Mouse (Mus musculus) spleen, adult 18-20 months (tissue): Measurements from ENCODE around the gene Zfand3.
A peak's percentile ranks its signal among the peaks of the same experiment; 100 is the strongest.

ENCODE experiments used
- DNase-seq, 2 experiments: peaks; one replicate each; pipeline ENCODE4 v3.0.0; 2022; ENCODE audit warnings: mixed read lengths in 2 of 2

The Zfand3 gene

GRCm38 (mm10) chr17:29998566-29999295, 5.8 kb upstream of the Zfand3 start:
- no peak for DNase-seq

DNA sequence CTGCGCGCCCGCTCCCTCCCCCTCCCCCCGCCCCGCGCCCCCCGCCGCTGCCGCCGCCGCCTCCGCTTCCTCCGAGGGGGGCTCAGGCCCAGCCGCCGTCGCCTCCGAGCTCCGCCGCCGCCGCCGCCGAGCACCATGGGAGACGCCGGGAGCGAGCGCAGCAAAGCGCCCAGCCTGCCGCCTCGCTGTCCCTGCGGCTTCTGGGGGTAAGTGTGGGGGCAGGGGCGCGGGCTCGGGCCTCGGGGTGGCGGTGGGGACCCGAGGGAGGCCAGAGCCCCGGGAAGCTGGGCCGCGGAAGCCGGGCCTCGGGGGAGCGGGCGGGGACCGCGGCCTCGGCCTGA, 540 bp downstream of the Zfand3 start:
- no peak for DNase-seq

GRCm38 (mm10) chr17:30005451-30005941, 963 bp downstream of the Zfand3 start:
- peak; percentile 34 to 49 for DNase-seq

GRCm38 (mm10) chr17:30006877-30007276, 2.3 kb downstream of the Zfand3 start:
- DNase-seq = no peak

DNA sequence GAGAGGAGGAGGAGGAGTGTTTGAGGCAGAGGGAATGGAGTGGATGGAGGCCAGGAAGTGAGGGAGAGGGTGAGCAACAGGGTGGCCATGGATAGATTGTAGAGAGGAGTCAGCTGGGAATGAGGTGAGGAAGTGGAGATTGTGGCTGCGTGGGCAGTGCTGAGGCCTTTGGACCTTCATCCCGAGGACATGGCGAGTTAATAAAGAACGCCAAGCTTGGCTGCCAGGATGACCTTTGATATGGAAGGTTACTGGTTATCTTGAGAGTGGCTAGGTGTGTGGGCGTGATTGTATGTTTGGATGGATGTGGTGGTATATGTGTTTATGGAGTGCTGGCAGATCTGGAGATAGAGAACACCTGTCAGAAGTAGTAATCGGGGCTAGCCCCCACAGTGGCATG, 3.4 kb downstream of the Zfand3 start:
- DNase-seq = no peak

- DNase-seq = no peak
Measured at GRCm38 (mm10) chr17:30008392-30008791, 3.9 kb downstream of the Zfand3 start.

GRCm38 (mm10) chr17:30014660-30015059, 10.1 kb downstream of the Zfand3 start:
- no peak for DNase-seq

DNA sequence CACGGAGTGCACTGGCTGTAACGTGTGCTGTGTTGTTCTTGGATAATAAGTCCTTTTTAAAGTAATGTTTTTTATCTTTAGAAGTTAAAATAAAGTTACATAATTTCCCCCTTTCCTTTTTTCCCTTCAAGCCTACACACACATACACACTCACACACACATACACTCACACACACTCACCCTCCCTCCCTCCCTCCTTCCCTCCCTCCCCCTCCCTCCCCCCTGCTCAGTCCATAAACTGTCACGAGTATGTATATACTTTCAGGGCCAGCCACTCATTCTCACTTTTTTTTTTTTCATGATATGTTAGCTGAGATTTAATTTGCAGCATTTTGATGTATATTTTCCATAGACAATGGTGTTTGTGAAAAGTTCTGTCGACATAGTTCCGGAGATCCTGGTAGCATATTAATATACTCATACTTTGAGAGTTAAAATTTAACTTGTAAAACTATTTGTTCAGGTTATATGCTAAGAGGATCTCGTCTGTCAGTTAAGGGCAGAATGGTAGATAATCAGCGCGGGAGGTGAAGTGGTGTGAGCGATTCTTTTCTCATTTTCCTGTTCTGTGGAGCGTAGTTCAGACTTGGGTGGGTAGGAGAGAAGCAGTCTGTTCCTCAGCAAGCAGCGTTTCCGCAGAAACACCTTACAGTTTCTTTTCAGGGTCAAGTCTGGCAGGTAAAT, 14.5 kb downstream of the Zfand3 start:
- DNase-seq = no peak

- no peak for DNase-seq
Measured at GRCm38 (mm10) chr17:30019942-30020341, 15.4 kb downstream of the Zfand3 start.

DNA sequence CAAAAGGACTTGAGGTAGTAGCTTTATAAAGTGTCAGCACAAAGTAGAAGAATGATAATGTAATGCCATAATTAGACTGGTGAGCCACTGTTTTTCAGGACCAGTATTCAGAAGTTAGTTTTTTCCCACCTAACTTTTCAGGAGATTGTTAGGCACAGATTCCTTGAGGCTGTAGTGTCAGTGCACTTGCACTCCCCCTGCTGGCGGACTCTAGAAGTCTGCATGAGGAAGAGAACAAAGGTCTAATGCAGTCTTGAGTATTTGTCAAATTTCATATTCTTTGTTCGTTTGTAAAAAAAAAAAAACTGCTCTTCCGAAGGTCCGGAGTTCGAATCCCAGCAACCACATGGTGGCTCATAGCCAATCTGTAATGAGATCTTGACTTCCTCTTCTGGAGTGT, 20.1 kb downstream of the Zfand3 start:
- DNase-seq = peak; percentile 35 to 73

DNA sequence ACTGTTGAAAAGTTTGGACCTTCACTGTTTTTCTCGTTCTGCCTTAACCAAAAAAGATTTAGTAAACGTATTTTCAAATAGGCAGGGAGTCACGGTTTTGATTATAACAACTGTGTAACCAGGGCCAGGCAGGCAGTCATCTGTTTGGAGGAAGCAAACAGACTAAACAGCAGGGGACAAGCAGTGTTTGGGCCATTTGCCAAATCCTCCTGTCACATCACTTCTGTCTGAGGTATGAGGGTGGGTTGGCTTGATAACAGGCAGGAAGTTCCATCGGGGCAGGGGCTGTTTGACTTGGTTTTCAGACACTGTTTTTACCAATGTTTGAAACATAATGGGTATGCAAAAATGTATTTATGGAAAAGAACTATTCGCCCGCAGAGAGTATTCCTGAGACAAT, 22.1 kb downstream of the Zfand3 start:
- no peak for DNase-seq

DNA sequence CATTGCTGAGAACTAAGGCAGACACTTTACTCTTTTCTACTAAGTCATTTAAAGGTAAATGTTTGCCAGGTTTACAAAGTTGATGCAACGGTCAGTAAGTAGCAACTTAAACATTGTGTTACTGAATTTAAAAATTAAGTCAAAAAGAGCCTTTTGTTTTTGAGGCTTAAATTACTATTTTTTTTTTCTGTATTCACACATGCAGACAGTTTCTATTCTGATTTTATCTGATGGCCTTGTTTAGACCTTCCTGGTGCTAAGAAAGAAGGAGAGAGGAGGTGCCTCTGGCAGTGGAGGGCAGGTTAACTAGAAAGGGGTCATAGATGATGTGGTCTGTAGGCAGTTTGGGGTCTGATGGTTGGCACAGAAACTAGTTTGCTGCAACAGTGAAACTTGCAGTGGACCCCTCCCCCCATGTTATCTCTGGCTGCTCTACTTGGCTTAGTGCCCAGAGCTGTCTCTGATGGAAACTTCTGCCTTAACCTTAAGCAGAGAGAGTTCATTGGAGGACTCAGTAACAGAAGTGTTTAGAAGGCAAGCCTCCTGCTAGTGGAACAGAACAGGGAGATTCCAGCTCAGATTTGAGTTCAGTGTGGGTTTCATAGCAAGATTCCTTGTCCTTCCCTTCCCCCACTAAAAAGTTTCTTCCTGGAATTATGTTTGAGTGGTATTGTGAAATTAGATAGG, 23.0 kb downstream of the Zfand3 start:
- DNase-seq = peak in 1 of 2 experiments; percentile 12

DNA sequence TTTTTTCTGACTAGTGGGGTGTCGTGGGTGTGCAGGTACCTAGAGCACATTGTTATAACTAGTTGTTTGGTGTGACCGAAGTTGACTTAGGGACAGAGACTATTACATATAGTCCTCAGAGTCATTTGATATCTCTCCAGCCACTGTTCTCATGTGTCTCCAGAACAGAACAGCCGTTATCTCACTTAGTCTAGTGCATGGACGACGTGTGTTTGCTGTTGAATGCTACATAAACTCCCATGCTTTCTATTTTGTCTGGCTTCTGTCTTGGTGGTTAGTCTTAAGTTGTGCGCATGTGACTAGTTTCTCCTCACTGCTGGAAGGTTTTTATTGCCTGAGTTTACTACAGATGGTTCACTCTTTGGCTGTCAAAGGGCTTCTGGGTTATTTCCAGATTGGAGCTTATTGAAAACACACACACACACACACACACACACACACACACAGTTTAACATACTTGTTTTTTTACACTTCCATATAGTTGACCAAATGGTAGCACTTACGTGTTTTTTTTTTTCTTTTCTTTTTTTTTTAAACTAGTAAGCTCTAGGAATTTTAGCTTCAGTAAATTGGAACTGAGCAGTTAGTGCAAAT, 25.2 kb downstream of the Zfand3 start:
- DNase-seq = no peak

GRCm38 (mm10) chr17:30032796-30033195, 28.3 kb downstream of the Zfand3 start:
- DNase-seq = no peak

- no peak for DNase-seq
Measured at GRCm38 (mm10) chr17:30033991-30034390, 29.5 kb downstream of the Zfand3 start.

DNA sequence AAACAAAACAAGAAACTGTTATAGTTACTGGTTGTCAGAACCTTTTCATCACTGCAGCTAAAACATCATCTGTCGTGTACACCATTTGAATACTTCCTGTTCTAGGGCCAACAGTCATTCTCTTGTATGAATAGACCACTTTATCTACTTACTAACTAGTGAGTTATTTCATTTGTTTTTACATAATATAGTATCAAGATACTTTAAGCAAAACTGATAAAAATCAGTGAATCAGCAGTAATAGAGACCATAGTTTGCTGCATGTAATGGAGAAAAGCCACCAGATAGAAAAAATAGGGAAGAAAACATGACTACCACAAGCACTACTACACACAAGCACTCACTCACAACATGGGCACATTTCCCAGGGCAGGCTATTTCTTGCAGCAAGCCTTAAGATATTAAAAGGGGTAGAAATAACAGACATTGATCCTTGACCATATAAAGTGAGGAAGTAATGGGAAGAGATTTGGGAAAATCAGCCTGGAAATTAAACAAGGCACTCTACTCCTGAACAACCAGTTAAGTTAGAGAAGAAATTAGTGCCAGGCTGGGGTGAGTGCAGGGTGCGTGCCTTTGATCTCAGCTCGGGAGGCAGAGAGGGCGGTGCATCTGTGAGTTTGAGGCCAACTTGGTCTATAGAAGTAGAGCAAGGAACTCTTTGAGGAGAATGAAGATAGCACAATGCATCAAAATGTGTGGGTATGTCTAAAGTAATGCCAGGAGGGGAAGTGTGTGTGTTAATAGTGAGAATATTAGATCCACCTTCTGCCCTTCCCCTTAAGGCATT, 30.9 kb downstream of the Zfand3 start:
- no peak for DNase-seq

- no peak for DNase-seq
Measured at GRCm38 (mm10) chr17:30043163-30043822, 38.8 kb downstream of the Zfand3 start.

DNA sequence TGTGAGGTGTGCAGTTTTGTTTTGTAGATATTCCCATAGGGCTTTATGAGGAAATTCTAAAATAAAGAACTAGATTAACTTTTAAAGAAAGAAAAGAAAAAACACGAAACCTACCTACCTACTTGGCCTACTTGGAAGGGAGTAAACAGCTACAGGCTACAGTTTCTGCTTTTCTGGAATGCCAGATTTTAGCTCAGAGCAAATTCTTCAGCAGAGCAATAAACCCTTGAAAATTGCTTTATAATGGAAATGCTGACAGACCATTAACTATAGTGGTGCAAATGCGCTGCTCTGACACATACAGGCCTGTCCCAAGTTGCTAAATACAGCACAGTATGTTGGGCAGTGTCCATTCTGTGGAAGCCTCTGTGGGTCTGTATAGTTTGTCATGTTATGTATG, 40.6 kb downstream of the Zfand3 start:
- DNase-seq = no peak

DNA sequence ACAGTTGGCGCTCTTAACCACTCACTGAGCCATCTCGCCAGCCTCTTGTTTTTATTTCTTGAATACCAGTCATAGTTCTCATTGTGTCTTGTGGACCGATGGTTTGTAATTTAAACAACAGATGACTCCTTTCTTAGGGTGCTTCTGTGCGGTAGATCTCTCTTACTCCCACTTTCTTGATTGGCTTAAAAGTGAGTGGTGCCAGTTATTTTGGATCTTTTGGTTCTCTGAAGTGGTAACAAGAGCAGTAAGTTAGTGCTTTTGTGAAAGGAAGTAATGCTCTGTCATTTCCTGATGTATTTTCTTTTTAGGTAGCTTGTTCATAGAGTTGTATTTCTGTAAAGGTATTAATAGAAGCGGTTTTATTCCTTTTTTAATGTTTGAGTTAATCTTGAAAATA, 42.1 kb downstream of the Zfand3 start:
- DNase-seq = no peak

DNA sequence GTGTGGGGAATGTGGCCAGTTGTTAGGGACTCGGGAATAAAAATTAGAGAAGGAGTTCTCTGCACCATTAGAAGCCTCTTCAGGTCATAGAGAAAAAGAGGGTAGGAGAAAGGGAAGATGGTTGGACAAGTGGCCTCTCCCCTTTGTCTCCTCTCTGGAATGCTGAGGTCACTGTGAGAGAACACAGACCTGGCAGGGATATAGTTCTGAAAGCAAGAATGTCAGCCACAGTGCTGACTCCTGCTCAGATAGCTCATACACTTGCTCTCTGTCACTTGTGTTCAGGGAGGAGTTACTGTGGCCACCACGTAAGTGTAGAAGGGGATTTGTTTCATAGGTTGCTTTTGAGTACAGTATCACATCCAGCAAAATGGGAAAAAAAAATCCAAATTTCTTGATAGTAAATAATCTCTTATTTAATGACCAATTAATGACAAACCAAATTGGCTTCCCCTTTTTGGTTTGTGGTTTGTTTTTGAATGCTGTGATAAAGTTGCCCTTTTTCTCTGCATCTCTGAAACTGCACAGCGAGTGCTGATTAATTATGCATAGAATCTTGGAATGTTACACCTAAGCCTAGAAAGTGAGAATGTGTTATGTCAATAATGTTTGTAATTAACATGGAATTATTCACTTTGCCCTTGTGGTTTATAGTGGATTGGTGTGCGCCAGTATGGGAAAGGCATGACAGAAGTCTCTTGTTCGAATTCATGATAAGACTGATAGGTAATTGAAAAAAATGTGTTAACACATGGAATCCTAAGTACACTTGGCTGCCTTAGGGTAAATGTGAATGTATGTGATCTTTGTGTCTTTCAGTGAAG, 47.2 kb downstream of the Zfand3 start:
- no peak for DNase-seq

DNA sequence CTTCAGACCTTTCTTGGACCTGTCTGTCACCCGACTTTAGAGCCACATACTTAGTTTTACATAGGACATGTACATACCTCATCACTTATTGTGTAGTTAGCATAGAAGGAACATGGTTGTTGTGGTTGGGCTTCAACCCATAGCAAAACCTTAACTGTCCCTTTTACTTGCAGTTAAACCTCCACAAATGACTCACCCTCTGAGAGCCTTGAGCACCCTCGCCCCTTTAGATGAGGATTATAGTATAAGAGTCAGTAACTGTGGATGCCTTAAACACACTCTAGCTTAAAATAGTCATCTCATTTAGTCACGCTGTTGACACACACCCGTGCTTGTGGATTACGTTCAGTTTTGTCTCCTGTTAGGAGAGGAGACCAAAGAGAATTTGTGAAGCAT, 47.8 kb downstream of the Zfand3 start:
- no peak for DNase-seq
